Mouse (Mus musculus) heart, adult 2 months (tissue): Measurements from ENCODE around the gene Slc38a7.

Experiments used
- CTCF ChIP-seq: fragments of 200-600 bp; IDR thresholded peaks from 2 replicates; pipeline ENCODE4 v1.8.1; 2022; ENCODE audit warnings: antibody characterized with exemption, mild to moderate bottlenecking, moderate library complexity
- EP300 ChIP-seq: fragments of 200-500 bp; IDR thresholded peaks from 2 replicates; pipeline ENCODE4 v1.6.1; 2011; ENCODE audit warnings: low read depth, low read length, control low read depth; ENCODE audit not compliant: insufficient read depth

DNA sequence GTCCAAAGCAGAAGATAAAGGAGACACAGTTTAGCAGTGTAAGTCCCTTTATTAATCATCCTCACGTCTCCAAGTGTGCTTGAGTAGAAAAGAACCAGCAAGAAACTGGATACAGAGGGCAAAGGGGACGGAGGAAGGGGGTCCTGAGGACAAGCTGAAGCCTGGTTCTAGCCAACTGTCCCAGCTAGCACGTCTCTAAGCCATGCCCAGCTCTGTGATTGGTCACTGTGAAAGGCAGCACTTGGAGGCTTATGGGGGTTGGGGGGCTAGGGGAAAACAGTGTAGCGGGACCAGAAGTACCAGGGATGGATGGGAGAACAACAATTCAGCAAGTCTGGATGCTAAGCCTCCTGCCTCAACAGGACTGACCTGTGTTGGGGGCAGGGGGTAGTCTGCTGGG is 17.4 kb downstream of the Slc38a7 start:
- no peak for TF ChIP-seq EP300
- no peak for TF ChIP-seq CTCF
